Comparison of ENCODE assay signal across 17 mouse cellular contexts in the genomic region with DNA sequence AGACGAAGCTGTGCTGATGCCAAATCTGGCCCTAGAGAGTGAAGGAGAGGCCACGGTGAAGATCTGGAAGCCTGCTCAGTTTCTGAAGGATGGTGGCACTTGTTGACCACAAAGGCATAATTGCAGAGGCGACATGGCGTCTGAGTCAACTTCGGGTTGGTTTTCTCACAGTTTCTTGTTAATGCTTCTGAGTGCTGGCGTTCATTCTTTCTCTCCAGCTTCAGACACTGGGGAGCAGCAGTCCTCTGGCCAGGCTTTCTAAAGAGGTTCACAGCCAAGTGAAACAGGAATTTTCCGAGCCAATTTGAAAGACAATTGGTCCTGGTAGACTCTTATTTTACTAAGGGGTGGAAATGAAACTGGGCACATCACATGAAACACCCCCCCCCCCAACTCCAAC.
"Had no signal": no experiment of that assay in that cellular context is flagged by ENCODE, and none has a peak within 500 bp of the region (broad histone marks: within the 10 kb centered on the region; RNA-seq: fewer than 3 reads in every experiment).

No protein-coding gene starts in this region.

- H3K36me3 ChIP-seq: lung, embryonic 15.5 days; midbrain, embryonic 12.5 days; midbrain, embryonic 15.5 days; neural tube, embryonic 12.5 days; stomach, embryonic 15.5 days had no signal

- H3K4me2 ChIP-seq: lung, embryonic 15.5 days; midbrain, embryonic 12.5 days; midbrain, embryonic 15.5 days; neural tube, embryonic 12.5 days; stomach, embryonic 15.5 days had no signal

- H3K4me1 ChIP-seq: lung, embryonic 15.5 days; megakaryocyte, embryonic 14.5 days; stomach, embryonic 15.5 days had no signal

- ATAC-seq: liver, postnatal 0 days; lung, postnatal 0 days; midbrain, embryonic 15.5 days had no signal

- H3K4me3 ChIP-seq: lung, embryonic 15.5 days; megakaryocyte, embryonic 14.5 days; midbrain, embryonic 12.5 days; midbrain, embryonic 15.5 days; neural tube, embryonic 12.5 days; stomach, embryonic 15.5 days had no signal

- H3K9me3 ChIP-seq: lung, embryonic 15.5 days; megakaryocyte, embryonic 14.5 days; midbrain, embryonic 12.5 days; midbrain, embryonic 15.5 days; neural tube, embryonic 12.5 days; stomach, embryonic 15.5 days had no signal

- H3K27ac ChIP-seq: lung, embryonic 15.5 days; macrophage; midbrain, embryonic 12.5 days; midbrain, embryonic 15.5 days; neural tube, embryonic 12.5 days; stomach, embryonic 15.5 days; stomach, postnatal 0 days had no signal

- H3K27me3 ChIP-seq: lung, embryonic 15.5 days; midbrain, embryonic 15.5 days; neural tube, embryonic 12.5 days; stomach, embryonic 15.5 days had no signal

- H3K9ac ChIP-seq: liver, postnatal 0 days; lung, embryonic 15.5 days; midbrain, embryonic 12.5 days; midbrain, embryonic 15.5 days; neural tube, embryonic 12.5 days; stomach, embryonic 15.5 days had no signal

- DNase-seq: liver, postnatal 0 days; lung, adult 2 months; lung, postnatal 14 days; lung, postnatal 36 days; right cerebral cortex, postnatal 14 days; thymus, adult 2 months; thymus, postnatal 25 days; thymus, postnatal 4 days had no signal
